Mouse (Mus musculus) G1E (cell line): ENCODE data around the gene Adad1. TPM values are rescaled to one million over a fixed set of nuclear protein-coding genes. Genes with fewer than 3 reads are reported as not detected.

Experiments
- ATAC-seq: 2 replicates; pipeline ENCODE4 v1.8.0; 2016; ENCODE audit warnings: mild to moderate bottlenecking; ENCODE audit not compliant: insufficient number of reproducible peaks, poor library complexity, low FRiP score, severe bottlenecking; ENCODE audit errors: extremely low read depth
- DNase-seq: peaks from one replicate; pipeline ENCODE4 v3.0.0; 2012; ENCODE audit warnings: low spot score
- H3K27me3 ChIP-seq: 2 replicates; pipeline ENCODE4 v1.6.1; 2012; ENCODE audit warnings: mild to moderate bottlenecking, low read length, inconsistent platforms; ENCODE audit not compliant: insufficient read depth
- H3K36me3 ChIP-seq: replicated peaks from 2 replicates; pipeline ENCODE3; 2012; ENCODE audit warnings: mild to moderate bottlenecking, inconsistent platforms
- H3K4me1 ChIP-seq: 2 replicates; pipeline ENCODE4 v1.6.1; 2012; ENCODE audit warnings: low read depth, low read length, inconsistent platforms, mixed read lengths; ENCODE audit not compliant: insufficient read depth
- H3K4me3 ChIP-seq: 2 replicates; pipeline ENCODE4 v1.5.1; 2012; ENCODE audit warnings: low read depth, mild to moderate bottlenecking, inconsistent platforms, low read length, moderate library complexity, mixed read lengths
- H3K9me3 ChIP-seq: replicated peaks from 2 replicates; pipeline ENCODE4 v1.6.1; 2012; ENCODE audit warnings: inconsistent platforms
- CTCF ChIP-seq: IDR thresholded peaks from 2 replicates; pipeline ENCODE4 v1.5.1; 2012; ENCODE audit warnings: low read depth, low read length, inconsistent platforms, mixed read lengths
- GATA1 ChIP-seq: IDR thresholded peaks from 2 replicates; pipeline ENCODE4 v1.6.1; 2012; ENCODE audit warnings: borderline replicate concordance, low read length, inconsistent platforms, mixed read lengths
- GATA2 ChIP-seq: IDR thresholded peaks from 2 replicates; pipeline ENCODE4 v1.6.1; 2012; ENCODE audit warnings: low read depth, low read length, inconsistent platforms, borderline replicate concordance
- POLR2AphosphoS5 ChIP-seq: IDR thresholded peaks from 2 replicates; pipeline ENCODE4 v1.6.1; 2012; ENCODE audit warnings: low read depth, low read length, inconsistent platforms; ENCODE audit not compliant: insufficient replicate concordance
- TAL1 ChIP-seq: conservative IDR thresholded peaks from 2 replicates; pipeline ENCODE4 v1.6.1; 2012; ENCODE audit warnings: low read depth, low read length, inconsistent platforms, mixed read lengths
- polyA plus RNA-seq: library from polyadenylated mRNA; stranded (reverse); fragments of >175 nt; gene quantifications from 2 replicates; pipeline ENCODE4 v1.2.3, GENCODE M21; 2012
- total RNA-seq, 2 experiments: library from RNA; stranded (forward) in 1 of 2; stranded (reverse) in 1 of 2; fragments of 200-1000 nt in 1 of 2; fragments of >200 nt in 1 of 2; fragmentation: Nextera tagmentation in 1 of 2; gene quantifications; 2 replicates each; pipeline ENCODE4 v1.2.3; 2014 to 2017

The Adad1 gene
- total and polyA plus RNA-seq, 3 experiments = not detected

GRCm38 (mm10) chr3:37140168-37140906 is 77.0 kb downstream of the Adad1 start:
- TF ChIP-seq GATA2 (no peak), CTCF (no peak), TAL1 (no peak), POLR2AphosphoS5 (no peak), GATA1 (no peak)
- Histone ChIP-seq H3K36me3 (no peaks in the 10 kb centered on the region), H3K9me3 (no peaks in the 10 kb centered on the region), H3K4me3 (no peak overlapping the region), H3K27me3 (peaks cover 3% of the 10 kb centered on the region; the same call in 1 of the 2 replicates), H3K4me1 (no peaks in the 10 kb centered on the region)
- DNase-seq (no peak), ATAC-seq (no peak)

GRCm38 (mm10) chr3:37141827-37142226 is 78.5 kb downstream of the Adad1 start:
- TF ChIP-seq GATA1 = no peak
- no peak for TF ChIP-seq TAL1
- no peak for TF ChIP-seq POLR2AphosphoS5
- TF ChIP-seq CTCF = no peak
- TF ChIP-seq GATA2 = no peak
- Histone ChIP-seq H3K4me3 (no peak overlapping the region), H3K4me1 (no peaks in the 10 kb centered on the region), H3K36me3 (no peaks in the 10 kb centered on the region), H3K9me3 (no peaks in the 10 kb centered on the region), H3K27me3 (peaks cover 3% of the 10 kb centered on the region; the same call in 1 of the 2 replicates)
- ATAC-seq = no peak
- no peak for DNase-seq

GRCm38 (mm10) chr3:37144979-37145378 is 81.7 kb downstream of the Adad1 start:
- no peaks in the 10 kb centered on the region; the same call in 1 of the 2 replicates for H3K27me3 ChIP-seq
- ATAC-seq (no peak), DNase-seq (no peak)
- no peaks in the 10 kb centered on the region for H3K36me3 ChIP-seq
- no peaks in the 10 kb centered on the region for H3K4me1 ChIP-seq
- H3K4me3 ChIP-seq = no peak overlapping the region
- H3K9me3 ChIP-seq = no peaks in the 10 kb centered on the region
- TF ChIP-seq GATA2 (no peak), TAL1 (no peak), GATA1 (no peak), POLR2AphosphoS5 (no peak), CTCF (no peak)

GRCm38 (mm10) chr3:37146406-37146805 is 83.1 kb downstream of the Adad1 start:
- ATAC-seq (no peak), DNase-seq (no peak)
- H3K9me3 ChIP-seq = no peaks in the 10 kb centered on the region
- H3K4me1 ChIP-seq = no peaks in the 10 kb centered on the region
- no peaks in the 10 kb centered on the region for H3K36me3 ChIP-seq
- no peak overlapping the region for H3K4me3 ChIP-seq
- no peaks in the 10 kb centered on the region; the same call in 1 of the 2 replicates for H3K27me3 ChIP-seq
- no peak for TF ChIP-seq GATA1
- no peak for TF ChIP-seq CTCF
- TF ChIP-seq TAL1 = no peak
- no peak for TF ChIP-seq POLR2AphosphoS5
- TF ChIP-seq GATA2 = no peak

- Histone ChIP-seq H3K27me3 (no peaks in the 10 kb centered on the region; the same call in 1 of the 2 replicates), H3K4me1 (no peaks in the 10 kb centered on the region), H3K9me3 (no peaks in the 10 kb centered on the region), H3K36me3 (no peaks in the 10 kb centered on the region), H3K4me3 (no peak overlapping the region)
- no peak for DNase-seq
- no peak for ATAC-seq
- TF ChIP-seq CTCF = no peak
- no peak for TF ChIP-seq GATA2
These were observed 83.5 kb downstream of the Adad1 start for GRCm38 (mm10) chr3:37146810-37147209.

GRCm38 (mm10) chr3:37152274-37152673 is 88.9 kb downstream of the Adad1 start:
- DNase-seq (no peak), ATAC-seq (no peak)
- TF ChIP-seq GATA2 (no peak), TAL1 (no peak), GATA1 (no peak), CTCF (no peak), POLR2AphosphoS5 (no peak)
- H3K4me3 ChIP-seq = no peak overlapping the region
- H3K36me3 ChIP-seq = no peaks in the 10 kb centered on the region
- peaks cover 11% of the 10 kb centered on the region for H3K27me3 ChIP-seq
- no peaks in the 10 kb centered on the region for H3K9me3 ChIP-seq
- H3K4me1 ChIP-seq = no peaks in the 10 kb centered on the region
